Mouse (Mus musculus): Measurements from ENCODE around the gene Gm28042. TPM values are rescaled to one million over a fixed set of nuclear protein-coding genes. Genes with fewer than 3 reads are reported as not detected.

The Gm28042 gene
- polyA plus RNA-seq, 1 experiment from 2014 or later, result 3.6 TPM

DNA sequence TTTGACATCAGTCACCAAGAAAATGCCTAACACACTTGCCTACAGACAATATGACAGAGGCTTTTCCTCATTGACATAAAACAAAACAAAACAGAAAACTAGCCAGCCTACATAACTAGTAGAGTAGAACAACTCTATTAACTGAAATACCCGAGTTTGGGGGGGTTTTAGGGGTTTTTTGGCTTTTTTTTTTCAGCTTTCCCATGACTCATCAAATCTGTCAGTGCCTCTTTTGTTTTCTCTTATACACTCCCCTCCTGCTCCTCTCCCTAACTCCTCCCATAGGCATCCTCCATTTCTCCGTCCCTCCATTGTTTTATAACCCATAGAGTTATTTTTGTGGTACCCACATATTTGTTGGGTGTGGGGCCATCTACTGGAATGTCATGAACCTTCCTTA, 33.8 kb upstream of the Gm28042 start:
- no peak for ATAC-seq (ENCODE audit: low FRiP score)
- Histone ChIP-seq H3K9me3 (ENCODE audit: control insufficient read depth, low read length) (no peaks in the 10 kb centered on the region), H3K9ac (ENCODE audit: low read length) (no peak overlapping the region), H3K4me2 (no peak overlapping the region), H3K4me1 (ENCODE audit: control insufficient read depth, insufficient read depth, low read length) (no peaks in the 10 kb centered on the region), H3K36me3 (ENCODE audit: control insufficient read depth, insufficient read depth, low read length) (no peaks in the 10 kb centered on the region), H3K4me3 (ENCODE audit: low read depth, low read length) (no peak overlapping the region), H3K27ac (ENCODE audit: low read depth, low read length) (no peak overlapping the region), H3K27me3 (ENCODE audit: control insufficient read depth, insufficient read depth, low read length) (no peaks in the 10 kb centered on the region)
- DNase-seq (ENCODE audit: low spot score, missing footprints), result peak; percentile 69
- 67% methylated on average over 2 of the region's 2 CpGs for WGBS

DNA sequence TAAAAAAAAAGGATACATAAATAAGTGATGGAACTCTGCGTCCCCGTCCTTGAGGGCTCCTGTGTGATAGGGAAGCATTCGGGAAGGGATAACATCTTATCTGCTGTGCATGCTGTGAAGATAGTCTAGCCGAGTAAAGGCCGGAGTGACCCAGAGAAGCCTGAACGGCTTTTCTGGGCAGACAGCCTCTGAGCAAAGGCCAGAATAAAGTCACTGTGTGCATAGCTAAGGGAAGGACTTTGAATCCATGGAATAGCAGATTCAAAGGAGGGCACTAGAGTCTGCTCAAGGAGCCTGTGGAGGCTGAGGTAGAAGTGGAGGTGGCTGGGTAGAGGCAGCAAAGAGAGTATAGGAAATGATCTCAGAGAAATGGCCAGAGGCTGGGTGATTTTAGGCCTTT, 32.5 kb upstream of the Gm28042 start:
- H3K27me3 ChIP-seq (ENCODE audit: control insufficient read depth, insufficient read depth, low read length), result no peaks in the 10 kb centered on the region
- H3K4me3 ChIP-seq (ENCODE audit: low read depth, low read length), result no peak overlapping the region
- H3K4me2 ChIP-seq, result no peak overlapping the region
- peak; percentile 49 for DNase-seq (ENCODE audit: low spot score, missing footprints)
- H3K9ac ChIP-seq (ENCODE audit: low read length), result no peak overlapping the region
- no peaks in the 10 kb centered on the region for H3K9me3 ChIP-seq (ENCODE audit: control insufficient read depth, low read length)
- 88% methylated on average over 6 of the region's 6 CpGs for WGBS
- no peak overlapping the region for H3K27ac ChIP-seq (ENCODE audit: low read depth, low read length)
- no peaks in the 10 kb centered on the region for H3K4me1 ChIP-seq (ENCODE audit: control insufficient read depth, insufficient read depth, low read length)
- no peaks in the 10 kb centered on the region for H3K36me3 ChIP-seq (ENCODE audit: control insufficient read depth, insufficient read depth, low read length)
- no peak for ATAC-seq (ENCODE audit: low FRiP score)

DNA sequence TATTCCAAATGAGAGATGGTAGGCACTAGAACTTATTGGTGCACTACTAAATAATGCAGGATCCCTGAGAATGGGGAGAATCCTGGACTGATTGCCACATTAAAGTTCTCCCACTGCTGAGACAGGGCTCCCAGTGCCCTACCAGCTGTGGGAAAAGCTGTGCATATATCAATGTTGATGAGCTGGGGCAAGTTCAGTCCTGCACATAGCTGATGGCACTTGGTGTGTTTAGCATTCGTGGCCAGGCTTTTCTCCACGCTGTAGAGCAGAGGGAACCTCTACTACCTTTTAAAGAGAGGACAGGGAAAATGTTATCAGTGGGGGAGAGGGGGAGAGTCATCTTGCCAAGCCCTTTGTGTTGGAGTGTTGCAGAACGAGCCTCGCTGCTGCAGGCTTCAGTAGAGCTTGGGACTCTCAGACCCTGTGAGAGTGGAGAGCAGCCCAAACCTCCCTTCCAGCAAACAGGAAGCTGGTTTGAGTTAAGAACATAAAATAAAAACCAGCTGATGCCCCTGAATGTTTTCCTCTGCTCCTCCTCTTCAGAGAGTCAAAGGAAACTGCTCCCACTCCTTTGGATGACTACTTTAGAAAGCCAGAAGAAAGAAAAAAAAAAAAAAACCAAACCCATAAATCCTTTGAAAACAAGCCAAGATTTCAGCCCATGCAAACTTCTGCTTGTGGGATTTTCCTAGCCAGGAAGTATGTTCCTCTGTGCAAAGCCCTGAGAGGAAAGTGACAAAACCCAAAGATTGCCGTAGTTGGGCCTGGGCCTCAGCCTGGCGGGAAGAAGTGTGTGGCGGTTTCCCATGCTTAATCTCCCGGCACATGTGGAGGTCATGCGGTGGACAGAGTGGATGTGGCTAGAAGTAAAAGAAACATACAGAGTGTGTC, 31.7 kb upstream of the Gm28042 start:
- Histone ChIP-seq H3K27me3 (ENCODE audit: control insufficient read depth, insufficient read depth, low read length) (no peaks in the 10 kb centered on the region), H3K9me3 (ENCODE audit: control insufficient read depth, low read length) (no peaks in the 10 kb centered on the region), H3K36me3 (ENCODE audit: control insufficient read depth, insufficient read depth, low read length) (no peaks in the 10 kb centered on the region), H3K9ac (ENCODE audit: low read length) (no peak overlapping the region), H3K4me3 (ENCODE audit: low read depth, low read length) (no peak overlapping the region), H3K4me1 (ENCODE audit: control insufficient read depth, insufficient read depth, low read length) (no peaks in the 10 kb centered on the region), H3K27ac (ENCODE audit: low read depth, low read length) (no peak overlapping the region), H3K4me2 (no peak overlapping the region)
- DNase-seq (ENCODE audit: low spot score, missing footprints) (peak; percentile 66), ATAC-seq (ENCODE audit: low FRiP score) (no peak)
- 79% methylated on average over 9 of the region's 9 CpGs for WGBS

DNA sequence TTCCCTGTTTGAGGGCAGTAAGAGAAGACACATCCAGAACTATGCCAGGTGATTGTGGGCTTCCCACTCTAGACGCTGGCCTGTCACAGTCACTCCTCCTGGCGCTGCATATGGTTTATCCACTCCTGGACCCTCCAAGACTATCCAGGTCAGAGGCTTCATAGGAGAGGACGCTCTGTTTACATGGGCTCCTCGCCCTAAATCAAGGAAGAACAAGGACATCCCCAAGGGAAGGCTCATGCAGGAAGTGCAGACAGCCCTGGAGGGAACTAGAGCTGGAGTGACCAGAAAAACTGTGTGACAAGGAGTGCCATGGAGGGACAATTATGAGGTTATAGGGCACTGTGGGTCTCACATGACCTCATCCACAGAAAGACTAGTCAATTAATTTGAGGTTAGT, 29.9 kb upstream of the Gm28042 start:
- H3K9ac ChIP-seq (ENCODE audit: low read length), result no peak overlapping the region
- ATAC-seq (ENCODE audit: low FRiP score) (no peak), DNase-seq (ENCODE audit: low spot score, missing footprints) (peak; percentile 61)
- H3K4me3 ChIP-seq (ENCODE audit: low read depth, low read length), result no peak overlapping the region
- H3K4me1 ChIP-seq (ENCODE audit: control insufficient read depth, insufficient read depth, low read length), result no peaks in the 10 kb centered on the region
- H3K27me3 ChIP-seq (ENCODE audit: control insufficient read depth, insufficient read depth, low read length), result no peaks in the 10 kb centered on the region
- 88% methylated on average over 4 of the region's 4 CpGs for WGBS
- no peak overlapping the region for H3K4me2 ChIP-seq
- no peaks in the 10 kb centered on the region for H3K36me3 ChIP-seq (ENCODE audit: control insufficient read depth, insufficient read depth, low read length)
- no peaks in the 10 kb centered on the region for H3K9me3 ChIP-seq (ENCODE audit: control insufficient read depth, low read length)
- no peak overlapping the region for H3K27ac ChIP-seq (ENCODE audit: low read depth, low read length)

DNA sequence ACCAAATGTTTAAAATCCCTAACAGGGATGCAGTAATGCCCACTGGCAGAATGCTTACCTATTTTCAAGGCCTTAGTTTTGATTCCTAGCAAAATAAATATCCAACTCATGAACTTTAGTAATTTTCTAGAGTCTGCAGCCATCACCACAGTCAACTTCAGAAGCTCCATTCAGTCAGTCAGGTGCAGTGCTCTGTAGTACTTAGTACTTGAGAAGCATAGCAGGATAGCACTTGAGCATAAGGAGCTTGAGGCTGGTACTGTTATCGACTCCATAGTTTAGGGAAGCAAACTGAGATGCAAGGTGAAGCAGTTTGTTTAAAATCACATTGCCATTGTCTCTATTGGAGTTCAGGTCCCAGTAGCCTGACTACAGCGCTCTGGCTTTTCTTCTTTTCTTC, 27.6 kb upstream of the Gm28042 start:
- H3K9ac ChIP-seq (ENCODE audit: low read length), result no peak overlapping the region
- no peaks in the 10 kb centered on the region for H3K36me3 ChIP-seq (ENCODE audit: control insufficient read depth, insufficient read depth, low read length)
- no peaks in the 10 kb centered on the region for H3K27me3 ChIP-seq (ENCODE audit: control insufficient read depth, insufficient read depth, low read length)
- H3K4me3 ChIP-seq (ENCODE audit: low read depth, low read length), result no peak overlapping the region
- H3K4me1 ChIP-seq (ENCODE audit: control insufficient read depth, insufficient read depth, low read length), result no peaks in the 10 kb centered on the region
- ATAC-seq (ENCODE audit: low FRiP score) (no peak), DNase-seq (ENCODE audit: low spot score, missing footprints) (no peak)
- whole genome bisulfite sequencing, result 93% methylated on average over 2 of the region's 2 CpGs
- no peak overlapping the region for H3K27ac ChIP-seq (ENCODE audit: low read depth, low read length)
- no peak overlapping the region for H3K4me2 ChIP-seq
- H3K9me3 ChIP-seq (ENCODE audit: control insufficient read depth, low read length), result no peaks in the 10 kb centered on the region

DNA sequence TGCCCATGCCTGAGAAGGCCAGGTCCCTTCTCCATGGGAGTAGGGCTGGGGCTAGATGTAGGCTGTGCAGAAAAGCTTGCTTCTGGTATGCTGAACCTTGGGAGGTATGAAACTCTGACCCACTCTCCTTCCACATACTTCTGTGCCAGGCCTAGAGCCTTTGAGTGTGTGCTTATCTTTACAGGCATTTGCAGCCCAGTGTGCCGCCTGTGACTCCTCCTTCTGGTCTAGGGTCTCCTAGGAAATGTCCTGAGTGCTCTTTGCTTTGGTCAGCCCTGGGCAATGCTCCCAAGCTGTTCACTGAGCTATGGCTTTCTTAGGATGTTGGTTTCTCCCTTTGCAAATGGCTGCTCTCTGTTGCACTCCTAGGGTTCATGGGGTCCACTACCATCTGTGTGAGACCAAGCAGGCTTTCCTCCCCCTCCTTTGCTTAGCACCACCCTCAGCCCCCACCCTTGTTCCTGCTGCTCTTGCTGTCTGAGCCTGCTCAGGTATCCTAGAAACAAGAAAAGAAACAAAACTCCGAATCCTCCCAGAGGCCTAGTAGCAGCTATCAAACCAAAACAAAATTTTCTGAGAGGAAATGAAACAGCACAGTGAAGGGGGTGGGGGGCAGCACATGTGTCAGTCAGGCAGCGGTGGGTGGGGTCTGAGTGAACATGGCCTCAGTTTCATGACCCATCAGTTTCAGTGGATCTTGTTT, 26.3 kb upstream of the Gm28042 start:
- ATAC-seq (ENCODE audit: low FRiP score), result no peak
- no peaks in the 10 kb centered on the region for H3K27me3 ChIP-seq (ENCODE audit: control insufficient read depth, insufficient read depth, low read length)
- no peaks in the 10 kb centered on the region for H3K9me3 ChIP-seq (ENCODE audit: control insufficient read depth, low read length)
- WGBS, result 76% methylated on average over 3 of the region's 3 CpGs
- no peaks in the 10 kb centered on the region for H3K4me1 ChIP-seq (ENCODE audit: control insufficient read depth, insufficient read depth, low read length)
- no peaks in the 10 kb centered on the region for H3K36me3 ChIP-seq (ENCODE audit: control insufficient read depth, insufficient read depth, low read length)
- no peak overlapping the region for H3K4me2 ChIP-seq
- H3K4me3 ChIP-seq (ENCODE audit: low read depth, low read length), result no peak overlapping the region
- no peak overlapping the region for H3K27ac ChIP-seq (ENCODE audit: low read depth, low read length)
- no peak for DNase-seq (ENCODE audit: low spot score, missing footprints)
- no peak overlapping the region for H3K9ac ChIP-seq (ENCODE audit: low read length)

DNA sequence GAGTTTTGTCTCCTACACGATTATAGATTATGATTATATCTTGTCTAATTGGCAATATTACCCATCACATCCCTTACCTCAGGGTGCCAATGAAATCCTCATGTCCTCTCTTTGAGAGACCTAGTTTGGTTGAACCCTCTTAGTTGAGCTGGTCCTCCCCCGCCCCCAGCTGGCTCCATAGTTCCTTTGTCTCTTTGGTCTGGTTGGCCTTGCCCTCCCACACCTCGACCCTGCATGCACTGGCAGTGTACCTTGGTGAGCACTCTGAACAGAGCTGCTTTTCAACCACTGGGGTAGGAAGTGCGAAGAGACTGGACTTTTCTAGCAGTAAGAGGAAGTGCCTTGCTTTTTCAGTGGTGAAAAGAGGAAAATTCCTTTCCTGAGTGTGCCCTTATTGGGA, 25.3 kb upstream of the Gm28042 start:
- H3K36me3 ChIP-seq (ENCODE audit: control insufficient read depth, insufficient read depth, low read length), result no peaks in the 10 kb centered on the region
- ATAC-seq (ENCODE audit: low FRiP score), result no peak
- no peak overlapping the region for H3K27ac ChIP-seq (ENCODE audit: low read depth, low read length)
- H3K4me3 ChIP-seq (ENCODE audit: low read depth, low read length), result no peak overlapping the region
- no peak overlapping the region for H3K4me2 ChIP-seq
- 64% methylated on average over 4 of the region's 4 CpGs for WGBS
- H3K9me3 ChIP-seq (ENCODE audit: control insufficient read depth, low read length), result no peaks in the 10 kb centered on the region
- no peak overlapping the region for H3K9ac ChIP-seq (ENCODE audit: low read length)
- DNase-seq (ENCODE audit: low spot score, missing footprints), result no peak
- H3K4me1 ChIP-seq (ENCODE audit: control insufficient read depth, insufficient read depth, low read length), result no peaks in the 10 kb centered on the region
- no peaks in the 10 kb centered on the region for H3K27me3 ChIP-seq (ENCODE audit: control insufficient read depth, insufficient read depth, low read length)

DNA sequence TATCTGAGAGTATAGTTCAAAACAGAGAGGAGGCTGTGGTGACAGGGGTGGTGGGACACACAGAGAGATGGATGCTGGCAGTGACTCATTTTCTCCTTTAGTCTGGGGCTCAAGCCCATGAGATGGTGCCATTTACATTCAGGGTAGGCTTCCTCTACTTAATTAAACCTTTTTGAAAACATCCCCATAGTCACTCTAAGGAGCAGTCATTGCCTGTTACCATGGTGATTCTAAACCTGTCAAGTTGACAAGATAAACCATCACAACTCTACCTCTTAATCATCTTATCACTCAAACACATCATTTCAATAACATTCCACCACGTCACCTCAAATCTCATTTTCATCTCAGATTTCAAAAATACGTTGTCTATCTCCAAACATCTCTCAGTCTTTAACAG, 23.3 kb upstream of the Gm28042 start:
- H3K36me3 ChIP-seq (ENCODE audit: control insufficient read depth, insufficient read depth, low read length), result no peaks in the 10 kb centered on the region
- no peaks in the 10 kb centered on the region for H3K4me1 ChIP-seq (ENCODE audit: control insufficient read depth, insufficient read depth, low read length)
- WGBS, result 92% methylated on average over 2 of the region's 2 CpGs
- H3K4me3 ChIP-seq (ENCODE audit: low read depth, low read length), result no peak overlapping the region
- no peaks in the 10 kb centered on the region for H3K27me3 ChIP-seq (ENCODE audit: control insufficient read depth, insufficient read depth, low read length)
- H3K4me2 ChIP-seq, result no peak overlapping the region
- DNase-seq (ENCODE audit: low spot score, missing footprints) (no peak), ATAC-seq (ENCODE audit: low FRiP score) (no peak)
- no peak overlapping the region for H3K9ac ChIP-seq (ENCODE audit: low read length)
- no peaks in the 10 kb centered on the region for H3K9me3 ChIP-seq (ENCODE audit: control insufficient read depth, low read length)
- H3K27ac ChIP-seq (ENCODE audit: low read depth, low read length), result no peak overlapping the region

DNA sequence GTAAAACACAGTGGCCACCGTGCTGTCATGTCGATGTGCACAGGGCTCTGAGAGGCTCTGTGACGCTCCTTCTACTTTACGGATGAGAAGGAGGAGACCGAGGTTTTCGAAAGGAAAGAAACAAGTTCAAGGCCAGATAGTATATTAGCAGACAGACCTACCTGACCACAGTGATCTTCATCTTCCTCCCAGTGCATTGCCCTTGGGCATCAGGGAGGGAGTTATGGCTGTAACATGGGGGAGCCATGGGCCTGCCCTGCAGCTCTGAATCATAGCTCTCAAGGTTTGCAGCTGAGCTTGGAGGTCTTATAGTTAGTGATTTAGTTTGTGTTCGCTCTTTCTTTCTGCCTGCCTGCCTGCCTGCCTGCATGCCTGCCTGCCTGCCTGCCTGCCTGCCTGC, 20.6 kb upstream of the Gm28042 start:
- no peak for ATAC-seq (ENCODE audit: low FRiP score)
- H3K36me3 ChIP-seq (ENCODE audit: control insufficient read depth, insufficient read depth, low read length), result no peaks in the 10 kb centered on the region
- H3K27me3 ChIP-seq (ENCODE audit: control insufficient read depth, insufficient read depth, low read length), result no peaks in the 10 kb centered on the region
- H3K9me3 ChIP-seq (ENCODE audit: control insufficient read depth, low read length), result no peaks in the 10 kb centered on the region
- DNase-seq (ENCODE audit: low spot score, missing footprints), result no peak
- H3K4me1 ChIP-seq (ENCODE audit: control insufficient read depth, insufficient read depth, low read length), result no peaks in the 10 kb centered on the region
- H3K4me3 ChIP-seq (ENCODE audit: low read depth, low read length), result no peak overlapping the region
- WGBS, result 97% methylated on average over 7 of the region's 7 CpGs
- no peak overlapping the region for H3K4me2 ChIP-seq
- no peak overlapping the region for H3K27ac ChIP-seq (ENCODE audit: low read depth, low read length)
- no peak overlapping the region for H3K9ac ChIP-seq (ENCODE audit: low read length)

Data from midbrain, embryonic 11.5 days (tissue).